Mouse (Mus musculus): ENCODE measurements around the gene Elovl2.

Gene Elovl2

GRCm38 (mm10) chr13:41134901-41135300 lies 85.3 kb downstream of the Elovl2 start:
- peak; percentile 74 for DNase-seq (ENCODE audit: low read depth)
